8 mouse cellular contexts compared by ENCODE assay signal in genomic region chr10:81302288-81302687, GRCm38 (mm10). TPM values are rescaled to one million over a fixed set of nuclear protein-coding genes. Genes with fewer than 3 reads are reported as not detected.
DNase-seq lines count a peak whose midpoint lies in the region; ATAC-seq and TF ChIP-seq lines count a peak whose summit lies in the region.

No protein-coding gene starts in this region.

- no peaks in the 10 kb centered on the region for H3K9me3 ChIP-seq in embryonic facial prominence, embryonic 14.5 days (ENCODE audit: control insufficient read depth, low read length)
- H3K9me3 ChIP-seq in limb, embryonic 11.5 days (ENCODE audit: control insufficient read depth, low read length): no peaks in the 10 kb centered on the region

- no peaks in the 10 kb centered on the region for H3K27me3 ChIP-seq in kidney, adult 2 months (replicated peaks; ENCODE audit: control insufficient read depth, insufficient read depth, low read length)
- no peaks in the 10 kb centered on the region for H3K27me3 ChIP-seq in embryonic facial prominence, embryonic 14.5 days (replicated peaks; ENCODE audit: control insufficient read depth, insufficient read depth, low read length)
- H3K27me3 ChIP-seq in limb, embryonic 11.5 days (ENCODE audit: control insufficient read depth, insufficient read depth, low read length): no peaks in the 10 kb centered on the region

- no peak overlapping the region for H3K4me3 ChIP-seq in kidney, adult 2 months (ENCODE audit: insufficient read depth, low read depth, low read length)
- 0 out of 2 replicates have a peak overlapping the region, but pooled peaks have one; percentile 4 for H3K4me3 ChIP-seq in bone marrow macrophage, adult 2 months (ENCODE audit: insufficient read depth, low read length)
- no peak overlapping the region for H3K4me3 ChIP-seq in embryonic facial prominence, embryonic 14.5 days (ENCODE audit: low read depth, low read length)
- no peak overlapping the region for H3K4me3 ChIP-seq in limb, embryonic 11.5 days (ENCODE audit: low read depth, low read length)

- no peak for TF ChIP-seq CTCF in kidney, adult 2 months (conservative IDR thresholded peaks at IDR 0.05; ENCODE audit: insufficient read depth, insufficient read length, low read depth, low read length)
- TF ChIP-seq CTCF in bone marrow macrophage, adult 2 months (IDR thresholded peaks at IDR 0.05; ENCODE audit: low read depth, low read length): no peak

- WGBS in kidney, adult 2 months: 41% methylated on average over 4 of the region's 4 CpGs
- 81% methylated on average over 3 of the region's 4 CpGs for WGBS in embryonic facial prominence, embryonic 14.5 days
- WGBS in limb, embryonic 11.5 days: 84% methylated on average over 4 of the region's 4 CpGs

- H3K4me1 ChIP-seq in kidney, adult 2 months (ENCODE audit: control insufficient read depth, insufficient read depth, low read length): peaks cover 64% of the 10 kb centered on the region
- H3K4me1 ChIP-seq in bone marrow macrophage, adult 2 months (ENCODE audit: control insufficient read depth, insufficient read depth, low read length): peaks cover 64% of the 10 kb centered on the region
- H3K4me1 ChIP-seq in embryonic facial prominence, embryonic 14.5 days (ENCODE audit: control insufficient read depth, insufficient read depth, low read length): peaks cover 6% of the 10 kb centered on the region; the same call in 1 of the 2 replicates
- no peaks in the 10 kb centered on the region for H3K4me1 ChIP-seq in limb, embryonic 11.5 days (ENCODE audit: control insufficient read depth, insufficient read depth, low read length)

- ATAC-seq in embryonic facial prominence, embryonic 14.5 days (ENCODE audit: low read depth): no peak
- ATAC-seq in limb, embryonic 11.5 days (ENCODE audit: insufficient number of reproducible peaks, low FRiP score, low TSS enrichment, low read depth): no peak

- H3K27ac ChIP-seq in kidney, adult 2 months (ENCODE audit: insufficient read depth, low read depth, low read length): peak overlapping the region; percentile 7
- H3K27ac ChIP-seq in bone marrow macrophage, adult 2 months (ENCODE audit: insufficient read depth, low read depth, low read length): 0 out of 2 replicates have a peak overlapping the region, but pooled peaks have one; percentile 24
- peak overlapping the region; percentile 15; the same call in 1 of the 2 replicates for H3K27ac ChIP-seq in embryonic facial prominence, embryonic 14.5 days (replicated peaks; ENCODE audit: low read depth, low read length)
- H3K27ac ChIP-seq in limb, embryonic 11.5 days (replicated peaks; ENCODE audit: low read depth, low read length): 0 out of 2 replicates have a peak overlapping the region, but pooled peaks have one; percentile 21

- H3K4me2 ChIP-seq in embryonic facial prominence, embryonic 14.5 days (ENCODE audit: low read depth, low read length): no peak overlapping the region; the same call in 1 of the 2 replicates
- no peak overlapping the region for H3K4me2 ChIP-seq in limb, embryonic 11.5 days (ENCODE audit: low read depth, severe bottlenecking)

- H3K36me3 ChIP-seq in kidney, adult 2 months (ENCODE audit: control insufficient read depth, insufficient read depth, low read length): no peaks in the 10 kb centered on the region
- H3K36me3 ChIP-seq in embryonic facial prominence, embryonic 14.5 days (ENCODE audit: control insufficient read depth, insufficient read depth, low read length): peaks cover 16% of the 10 kb centered on the region
- peaks cover 9% of the 10 kb centered on the region for H3K36me3 ChIP-seq in limb, embryonic 11.5 days (ENCODE audit: control insufficient read depth, insufficient read depth, low read length)

- DNase-seq in kidney, adult 2 months: no peak
- no peak for DNase-seq in kidney, postnatal 14 days
- DNase-seq in embryonic facial prominence, embryonic 14.5 days (ENCODE audit: low spot score): no peak
- DNase-seq in limb, embryonic 11.5 days (ENCODE audit: low spot score): no peak
- no peak for DNase-seq in adrenal gland, adult 18-20 months (ENCODE audit: low spot score in 2 of 2)
- DNase-seq in spleen, adult 12 weeks (ENCODE audit: low spot score): no peak
- DNase-seq in ovary, postnatal 36 days (ENCODE audit: low spot score): no peak

- no peak for TF ChIP-seq POLR2A in kidney, adult 2 months (IDR thresholded peaks at IDR 0.05; ENCODE audit: low read depth, low read length)
- TF ChIP-seq POLR2A in bone marrow macrophage, adult 2 months (IDR thresholded peaks at IDR 0.05; ENCODE audit: borderline replicate concordance, low read depth, low read length): no peak

- H3K9ac ChIP-seq in embryonic facial prominence, embryonic 14.5 days (ENCODE audit: low read depth, low read length): peak overlapping the region; percentile 40; the same call in 1 of the 2 replicates
- H3K9ac ChIP-seq in limb, embryonic 11.5 days (ENCODE audit: low read length): no peak overlapping the region

RNA-seq across cellular contexts. Expression of gene Pip5k1c, which starts 9.5 kb away (rescaled TPM):
- polyA plus RNA-seq in kidney, adult 2 months (2012; rRNA removed): 70.7 and 76.3 TPM in 2 replicates
- polyA plus RNA-seq in bone marrow macrophage, adult 2 months (2012; ENCODE audit: insufficient read depth, insufficient read length, missing spikeins): 90.9 and 106 TPM in 2 replicates
- 48.4 and 56.3 TPM in 2 replicates for polyA plus RNA-seq in embryonic facial prominence, embryonic 14.5 days (2014; fragmentation: Nextera tagmentation; extraction: Ambion mirVana)
- 49.0 and 60.6 TPM in 2 replicates for polyA plus RNA-seq in limb, embryonic 11.5 days (2014; fragmentation: Nextera tagmentation; extraction: Ambion mirVana)
- 10 to 100 TPM; 37.6 to 40.4 TPM for total RNA-seq in adrenal gland, adult 18-20 months (2021)

RNA-seq across cellular contexts. Expression of gene Tjp3, which starts 10.9 kb away (rescaled TPM):
- polyA plus RNA-seq in kidney, adult 2 months (2012; rRNA removed): 13.2 and 19.0 TPM in 2 replicates
- polyA plus RNA-seq in bone marrow macrophage, adult 2 months (2012; ENCODE audit: insufficient read depth, insufficient read length, missing spikeins): 9.2 and 9.8 TPM in 2 replicates
- 8.1 and 9.9 TPM in 2 replicates for polyA plus RNA-seq in embryonic facial prominence, embryonic 14.5 days (2014; fragmentation: Nextera tagmentation; extraction: Ambion mirVana)
- 2.0 TPM in 2 replicates for polyA plus RNA-seq in limb, embryonic 11.5 days (2014; fragmentation: Nextera tagmentation; extraction: Ambion mirVana)
- 1 to 10 TPM; 1.1 to 1.6 TPM for total RNA-seq in adrenal gland, adult 18-20 months (2021)

RNA-seq across cellular contexts. Expression of gene Cactin, which starts 18.6 kb away (rescaled TPM):
- 23.7 and 24.5 TPM in 2 replicates for polyA plus RNA-seq in kidney, adult 2 months (2012; rRNA removed)
- 18.1 and 18.2 TPM in 2 replicates for polyA plus RNA-seq in bone marrow macrophage, adult 2 months (2012; ENCODE audit: insufficient read depth, insufficient read length, missing spikeins)
- polyA plus RNA-seq in embryonic facial prominence, embryonic 14.5 days (2014; fragmentation: Nextera tagmentation; extraction: Ambion mirVana): 27.0 and 27.5 TPM in 2 replicates
- polyA plus RNA-seq in limb, embryonic 11.5 days (2014; fragmentation: Nextera tagmentation; extraction: Ambion mirVana): 35.9 and 40.0 TPM in 2 replicates
- 10 to 100 TPM; 34.3 to 40.9 TPM for total RNA-seq in adrenal gland, adult 18-20 months (2021)

RNA-seq across cellular contexts. Expression of gene Tbxa2r, which starts 26.2 kb away (rescaled TPM):
- polyA plus RNA-seq in kidney, adult 2 months (2012; rRNA removed): 16.6 and 21.7 TPM in 2 replicates
- polyA plus RNA-seq in bone marrow macrophage, adult 2 months (2012; ENCODE audit: insufficient read depth, insufficient read length, missing spikeins): not detected in 2 replicates
- 6.7 and 8.7 TPM in 2 replicates for polyA plus RNA-seq in embryonic facial prominence, embryonic 14.5 days (2014; fragmentation: Nextera tagmentation; extraction: Ambion mirVana)
- 1.7 and 1.8 TPM in 2 replicates for polyA plus RNA-seq in limb, embryonic 11.5 days (2014; fragmentation: Nextera tagmentation; extraction: Ambion mirVana)
- total RNA-seq in adrenal gland, adult 18-20 months (2021): 10 to 100 TPM; 23.3 to 29.2 TPM

RNA-seq across cellular contexts. Expression of gene Apba3, which starts 35.5 kb away (rescaled TPM):
- 142 and 147 TPM in 2 replicates for polyA plus RNA-seq in kidney, adult 2 months (2012; rRNA removed)
- 34.3 and 36.1 TPM in 2 replicates for polyA plus RNA-seq in bone marrow macrophage, adult 2 months (2012; ENCODE audit: insufficient read depth, insufficient read length, missing spikeins)
- 56.0 and 61.4 TPM in 2 replicates for polyA plus RNA-seq in embryonic facial prominence, embryonic 14.5 days (2014; fragmentation: Nextera tagmentation; extraction: Ambion mirVana)
- 45.3 and 46.3 TPM in 2 replicates for polyA plus RNA-seq in limb, embryonic 11.5 days (2014; fragmentation: Nextera tagmentation; extraction: Ambion mirVana)
- total RNA-seq in adrenal gland, adult 18-20 months (2021): 100 to 1,000 TPM; 104 to 123 TPM
